Mouse (Mus musculus) ES-Bruce4 (cell line): ENCODE data around the gene Gm28363.
"Not testable (repeated sequence)": the region's sequence is repeated elsewhere in the genome, so short reads cannot be mapped to it uniquely, and the experiment has no call there.

Source experiments
- CTCF ChIP-seq: IDR thresholded peaks from one replicate; pipeline ENCODE4 v1.8.1; 2011; ENCODE audit warnings: low read depth, low read length
- POLR2A ChIP-seq: IDR thresholded peaks from one replicate; pipeline ENCODE4 v1.8.1; 2011; ENCODE audit warnings: low read length; ENCODE audit not compliant: insufficient read depth

DNA sequence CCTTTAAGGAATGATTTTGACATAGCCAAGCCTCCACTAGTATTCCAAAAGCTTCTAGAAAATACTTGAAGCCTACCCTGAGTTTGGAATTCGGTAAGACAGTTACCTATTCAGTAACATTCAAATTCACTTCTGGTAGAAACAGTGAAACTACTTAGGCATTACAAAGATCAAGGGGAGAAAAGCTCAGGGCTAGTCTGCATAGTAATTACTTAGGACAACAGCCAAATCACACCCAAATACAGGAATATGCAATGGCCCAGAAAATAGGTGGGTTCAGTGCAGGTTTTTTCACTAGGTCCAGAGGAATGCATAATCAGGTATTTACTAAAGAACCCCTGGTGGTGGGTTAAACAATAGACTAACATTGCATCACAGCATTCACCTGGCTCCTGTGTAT, 46.7 kb upstream of the Gm28363 start:
- not testable (repeated sequence) for TF ChIP-seq CTCF, POLR2A
